Mouse (Mus musculus): ENCODE data around the gene Fgfr1op.

DNA sequence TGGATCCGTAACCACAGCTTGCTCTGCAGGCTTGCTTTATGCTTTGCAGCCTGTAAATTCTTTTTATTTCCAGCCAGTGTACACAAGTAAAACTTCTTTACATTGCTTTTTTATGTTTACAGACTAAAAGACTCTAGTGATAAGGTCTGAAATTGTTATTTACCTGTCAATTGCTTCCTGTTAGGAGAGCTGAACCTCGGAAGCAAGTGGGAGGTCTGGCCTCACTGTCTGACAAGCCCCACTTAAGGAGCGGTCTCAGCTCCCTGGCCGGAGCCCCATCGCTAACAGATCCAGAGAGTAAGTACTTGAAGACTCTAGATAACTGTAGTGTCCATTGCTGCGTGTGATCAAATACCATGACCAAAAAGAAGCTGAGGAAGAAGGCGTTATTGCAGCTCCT is 18.9 kb downstream of the Fgfr1op start:
- TF ChIP-seq CTCF (IDR thresholded peaks at IDR 0.05; ENCODE audit: borderline replicate concordance, insufficient read depth, low read length) (no peak), POLR2A (IDR thresholded peaks at IDR 0.05; ENCODE audit: low read depth, low read length) (no peak)
